Mouse (Mus musculus): ENCODE measurements around the gene Gli3.

Gene Gli3

DNA sequence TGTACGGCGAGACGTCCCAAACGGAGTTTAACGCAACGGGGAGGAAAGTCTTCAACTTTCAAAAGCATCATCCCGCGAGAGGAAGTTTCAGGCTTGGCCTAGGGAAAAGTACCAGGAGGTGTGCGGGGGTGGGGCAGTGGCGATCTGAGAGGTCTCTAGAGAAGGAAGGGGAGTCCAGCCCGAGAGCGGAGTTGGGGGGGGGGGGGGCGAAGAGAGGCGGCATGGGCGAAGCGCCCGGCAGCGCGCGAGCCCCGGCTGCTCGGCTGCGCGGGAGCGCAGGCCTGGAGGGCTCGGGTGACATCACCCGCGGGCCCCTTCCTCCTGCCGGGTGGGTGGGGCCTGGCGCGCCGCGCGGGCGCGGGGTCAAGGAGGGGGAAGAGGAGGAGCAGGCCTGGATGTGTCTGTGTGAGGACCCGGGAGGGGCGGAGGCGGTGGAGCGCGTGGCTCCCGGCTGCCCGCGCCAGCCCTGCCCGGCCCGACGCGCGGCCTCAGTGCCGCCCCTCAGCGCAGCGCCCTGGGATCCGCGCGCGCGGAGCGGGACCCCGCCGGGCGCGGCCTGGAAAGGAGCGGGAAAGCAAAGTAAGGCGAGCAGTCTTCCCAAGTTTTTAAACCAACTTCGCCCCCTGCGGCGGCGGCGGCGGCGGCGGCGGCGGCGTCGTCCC, at the start of gene Gli3:
Gene Gli3 (plus strand): TSS at position 406 of the 662 bp plus-strand sequence.
- peak; percentile 86 for DNase-seq (ENCODE audit: low read depth, low spot score)

DNA sequence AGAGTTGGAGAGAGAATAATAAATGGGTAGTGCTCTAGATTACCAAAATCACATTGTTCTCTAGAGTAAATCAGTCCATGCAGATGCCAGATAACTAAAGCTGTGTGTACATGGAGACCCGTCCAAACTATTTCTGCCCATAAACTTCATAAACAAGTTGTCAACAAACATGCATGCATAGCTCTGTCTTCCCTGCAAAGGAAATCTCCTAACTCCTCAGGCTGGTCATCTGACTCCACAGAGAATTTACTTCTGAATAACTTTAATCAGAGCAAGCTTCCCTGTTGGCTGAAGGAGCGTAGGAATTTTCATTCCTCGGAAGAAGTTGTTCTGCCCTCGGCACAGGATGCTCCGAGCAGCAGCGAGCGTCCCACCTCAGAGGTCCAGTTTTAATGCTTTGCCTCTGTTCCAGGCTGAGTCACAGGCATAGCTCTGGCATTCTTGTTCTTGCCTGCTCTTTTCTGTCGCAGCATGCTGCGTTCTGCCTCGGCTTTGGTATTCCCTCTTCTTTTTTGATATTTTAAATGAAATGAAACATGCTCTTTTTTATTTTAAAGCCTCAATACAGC, 41.8 kb upstream of the Gli3 start:
- DNase-seq (ENCODE audit: low read depth, low spot score) = no peak

DNA sequence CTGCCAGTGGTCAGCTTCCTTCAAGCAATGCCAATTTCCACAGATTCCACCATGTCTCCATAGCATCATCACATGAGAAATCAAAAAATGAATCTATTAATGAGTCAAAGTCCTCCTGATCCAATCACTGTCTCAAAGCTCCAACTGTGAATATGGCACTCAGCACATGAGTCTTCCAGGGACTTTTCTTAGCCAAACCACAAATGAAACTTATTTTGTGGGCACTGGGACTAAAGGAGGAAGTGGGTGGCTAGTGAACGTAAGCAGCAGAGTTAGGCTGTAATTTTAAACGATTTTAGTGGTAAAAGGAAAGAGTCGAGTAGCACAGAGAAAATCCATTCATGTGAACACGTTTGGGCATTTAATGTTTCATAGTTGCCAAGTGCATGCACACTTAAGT, 21.0 kb upstream of the Gli3 start:
- no peak for DNase-seq (ENCODE audit: low read depth, low spot score)

DNA sequence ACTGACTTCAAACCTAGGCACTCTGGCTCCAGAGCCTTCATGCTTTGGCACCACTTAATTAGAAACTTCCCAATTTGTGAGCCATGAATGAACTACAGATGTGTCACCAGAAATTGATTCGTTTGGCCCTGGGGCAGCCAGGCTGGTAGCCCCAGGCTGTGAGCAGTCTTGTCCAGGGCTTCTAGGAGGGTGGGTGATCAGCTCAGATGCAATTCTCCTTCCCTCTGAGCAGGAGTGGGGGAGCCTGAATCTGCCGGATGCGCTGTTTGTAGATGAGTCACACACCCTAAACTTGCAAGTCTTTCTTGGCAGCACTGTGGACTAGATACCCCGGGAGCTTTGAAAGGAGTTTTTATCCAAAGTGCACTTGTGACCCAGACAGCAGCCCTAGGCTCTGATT, 18.7 kb upstream of the Gli3 start:
- no peak for DNase-seq (ENCODE audit: low read depth, low spot score)

DNA sequence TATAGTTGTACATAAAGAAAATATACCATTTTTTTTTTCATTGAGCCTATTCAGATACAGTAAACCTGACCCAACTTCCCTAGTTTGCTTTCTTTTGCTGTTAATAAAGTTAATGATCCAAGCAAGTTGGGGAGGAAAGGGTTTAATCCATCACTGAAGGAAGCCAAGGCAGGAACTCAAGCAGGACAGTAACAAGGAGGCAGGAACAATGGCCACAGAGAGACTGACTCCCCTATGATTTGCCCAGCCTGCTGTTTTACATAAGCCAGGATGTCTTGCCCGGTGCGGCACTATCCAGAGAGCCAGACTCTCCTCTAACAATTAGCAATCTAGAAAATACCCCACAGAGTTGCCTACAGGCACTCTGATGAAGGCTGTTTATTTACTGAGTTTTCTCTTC, 17.4 kb upstream of the Gli3 start:
- DNase-seq (ENCODE audit: low read depth, low spot score) = no peak

DNA sequence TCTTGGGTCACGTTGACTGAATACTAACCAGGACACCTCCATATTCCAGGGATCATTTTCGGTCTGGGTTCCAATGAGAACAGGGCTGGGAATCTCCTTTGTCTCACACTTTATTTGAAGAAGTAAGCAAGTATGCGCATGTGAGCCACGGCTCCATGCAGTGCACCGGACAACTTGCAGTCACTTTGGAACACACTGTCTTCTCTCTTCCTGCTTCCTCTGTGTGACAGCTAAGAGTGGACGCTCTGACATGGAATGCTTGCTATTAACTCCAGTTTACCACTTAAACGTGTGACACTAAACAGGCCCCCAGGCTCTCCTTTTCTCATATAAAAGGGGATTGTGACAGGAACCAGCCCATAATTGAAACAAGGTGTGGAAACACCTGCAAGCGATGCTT, 17.0 kb upstream of the Gli3 start:
- no peak for DNase-seq (ENCODE audit: low read depth, low spot score)

DNA sequence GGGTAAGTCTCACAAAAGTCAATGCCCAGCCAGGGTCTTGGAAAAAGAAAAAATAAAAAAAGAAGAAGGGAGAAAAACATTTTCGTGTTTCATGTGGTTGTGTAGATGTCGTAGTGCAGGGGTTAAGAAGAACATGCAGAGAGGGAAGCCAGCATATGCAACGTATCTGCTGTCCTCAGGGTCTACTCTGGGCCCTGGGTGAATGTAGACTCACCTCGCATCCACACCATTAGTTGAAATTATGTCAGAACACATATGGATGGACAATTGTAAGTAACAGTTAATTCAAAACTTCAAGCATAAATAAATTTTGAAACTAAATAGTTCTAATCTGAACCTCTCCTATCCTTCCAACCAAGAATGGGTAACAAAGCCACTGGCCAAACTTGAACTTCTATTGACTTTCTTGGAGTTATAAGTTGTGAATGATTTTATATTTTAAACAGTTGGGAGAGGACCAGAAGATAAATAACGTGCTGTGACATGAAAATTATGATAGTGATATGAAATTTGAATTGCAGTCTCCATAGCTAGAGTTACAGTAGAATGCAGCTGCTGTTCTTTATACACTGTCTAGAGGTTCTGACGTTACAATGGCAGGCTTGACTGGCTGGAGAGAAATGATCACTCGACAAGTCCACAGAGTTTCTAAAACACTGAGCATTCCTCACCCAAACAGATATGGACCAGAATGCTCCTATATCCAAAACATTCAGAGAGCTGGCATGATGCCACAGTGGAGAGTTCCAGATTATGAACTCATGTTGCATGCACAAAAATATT, 16.1 kb upstream of the Gli3 start:
- DNase-seq (ENCODE audit: low read depth, low spot score) = no peak

DNA sequence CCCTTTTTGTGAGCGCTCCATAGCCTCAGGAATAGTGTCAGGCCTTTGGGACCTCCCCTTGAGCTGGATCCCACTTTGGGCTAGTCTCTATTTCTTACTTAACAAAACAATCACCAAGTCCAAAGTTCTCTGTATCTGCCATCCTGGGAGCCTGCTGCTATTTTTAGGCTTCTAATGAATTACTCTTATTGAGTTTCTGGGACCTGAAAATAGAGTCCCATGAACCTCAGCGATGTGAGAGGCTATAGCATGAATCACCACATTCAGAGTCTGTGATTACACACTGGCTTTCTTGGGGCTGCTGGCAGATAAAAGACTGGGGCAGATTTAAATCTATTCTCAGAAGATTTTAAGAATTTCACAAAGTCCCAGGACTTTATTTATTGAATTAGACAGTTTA, 12.1 kb upstream of the Gli3 start:
- no peak for DNase-seq (ENCODE audit: low read depth, low spot score)

DNA sequence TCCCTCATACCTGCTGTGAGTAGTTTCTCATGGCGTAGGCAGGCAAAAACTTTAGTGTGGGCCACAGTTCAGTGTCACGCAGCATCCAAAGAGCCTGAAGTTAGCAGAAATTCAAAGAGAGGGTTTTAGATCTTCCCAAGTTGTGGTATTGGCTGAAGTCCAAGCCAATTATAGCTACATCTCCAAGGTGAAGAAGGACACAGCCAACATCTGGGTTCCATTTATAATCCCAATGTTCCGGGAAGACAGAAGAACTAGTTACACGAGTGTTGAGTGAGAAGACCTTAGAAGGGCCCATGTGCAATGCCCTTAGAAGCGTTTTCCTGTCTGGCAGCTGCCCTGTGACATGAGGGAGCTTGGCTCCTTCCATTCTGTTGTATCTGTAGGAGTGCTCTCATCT, 5.2 kb upstream of the Gli3 start:
- DNase-seq (ENCODE audit: low read depth, low spot score) = no peak

DNA sequence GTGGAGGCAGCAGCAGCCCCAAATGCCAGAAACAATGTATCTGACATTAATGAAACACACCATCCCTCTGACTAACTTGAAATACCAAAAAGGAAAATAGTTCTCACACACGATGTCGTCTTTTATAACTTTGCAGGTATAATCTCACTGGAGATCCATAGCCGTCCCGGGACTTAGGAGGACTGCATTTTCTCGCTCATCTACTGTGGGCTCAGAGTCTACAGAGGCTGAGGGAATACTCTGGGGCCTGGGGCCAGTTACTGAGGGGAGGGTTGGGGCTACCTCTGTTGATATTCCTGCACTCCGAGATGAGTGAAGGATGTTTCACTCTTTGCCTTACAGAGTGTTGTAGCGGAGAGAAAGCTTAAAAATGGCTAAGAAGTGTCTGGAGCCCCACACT, 1.1 kb upstream of the Gli3 start:
- DNase-seq (ENCODE audit: low read depth, low spot score) = no peak

DNA sequence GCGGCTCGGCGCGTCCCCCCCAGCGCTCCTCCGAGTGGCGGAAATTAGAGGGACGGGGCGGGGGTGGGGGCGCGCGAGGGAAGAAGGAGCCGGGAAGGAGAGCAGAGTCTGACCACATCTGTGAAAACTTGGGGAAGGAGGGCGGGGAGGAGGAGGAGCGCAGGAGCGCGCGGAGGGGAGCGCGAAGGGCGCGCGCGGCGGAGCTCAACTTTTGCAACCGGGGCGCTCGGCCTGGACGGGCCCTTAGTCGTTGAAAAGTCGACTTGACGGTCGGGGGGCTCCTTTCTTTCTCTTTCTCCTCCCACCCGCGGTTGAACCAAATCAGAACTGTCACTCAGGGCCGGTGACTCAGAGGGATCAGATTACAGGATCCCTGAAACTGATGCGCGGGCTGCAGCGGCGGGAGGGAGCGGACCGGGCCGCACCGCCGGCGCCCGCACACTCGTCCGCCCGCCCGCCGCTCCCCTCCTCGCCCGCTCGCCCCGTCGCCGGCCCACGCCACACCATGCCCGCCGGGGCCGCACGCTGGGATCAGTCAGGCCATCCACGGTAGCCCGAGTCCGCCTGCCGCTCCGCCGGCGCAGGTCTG, 551 bp downstream of the Gli3 start:
- peak; percentile 74 for DNase-seq (ENCODE audit: low read depth, low spot score)

DNA sequence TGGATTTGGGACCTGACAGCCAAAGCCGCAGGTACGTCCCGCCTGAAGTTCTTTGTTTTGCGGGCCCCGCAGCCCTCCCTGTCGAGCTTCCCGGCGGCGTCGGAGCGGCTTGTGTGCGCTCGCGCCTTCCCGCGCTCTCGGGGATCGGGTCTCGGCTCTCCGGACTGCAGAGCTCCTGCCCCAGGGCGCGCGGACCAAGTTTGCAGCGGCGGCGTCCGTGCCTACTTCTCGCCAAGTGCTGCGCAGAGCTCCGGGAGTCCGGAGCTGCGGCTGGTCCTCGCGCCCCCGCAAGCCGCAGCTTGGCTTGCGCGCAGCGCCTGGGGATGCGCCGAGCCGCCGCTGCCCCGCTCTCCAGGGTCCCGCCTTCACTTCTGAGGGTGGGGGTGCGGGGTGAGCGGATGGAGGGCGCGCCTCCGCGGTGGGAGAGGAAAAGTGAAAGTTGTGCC, 1.1 kb downstream of the Gli3 start:
- no peak for DNase-seq (ENCODE audit: low read depth, low spot score)

DNA sequence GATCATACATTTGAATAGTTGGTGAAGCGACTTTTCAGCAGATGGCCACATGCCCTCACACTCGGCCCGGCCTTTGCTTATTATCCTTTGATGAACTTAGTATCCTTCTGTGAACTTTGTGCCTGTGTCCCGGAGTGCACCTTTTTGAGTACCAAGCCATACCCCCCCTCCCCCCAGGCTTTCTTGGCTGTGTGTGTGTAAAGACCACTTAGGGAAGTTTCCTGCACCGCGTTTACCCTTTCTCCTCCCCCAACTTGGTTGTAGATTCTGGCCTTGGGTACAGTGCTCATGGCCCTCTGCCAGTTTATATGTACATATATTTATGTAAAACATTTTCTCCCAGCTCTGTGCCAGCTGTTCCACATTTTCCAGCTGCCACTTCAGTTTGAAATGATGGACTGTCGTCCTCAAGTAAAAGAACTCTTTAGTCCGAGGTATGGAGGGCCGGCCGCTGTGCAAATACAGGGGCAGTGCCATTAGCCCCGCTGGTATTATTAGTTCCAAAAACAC, 1.8 kb downstream of the Gli3 start:
- DNase-seq (ENCODE audit: low read depth, low spot score) = no peak

DNA sequence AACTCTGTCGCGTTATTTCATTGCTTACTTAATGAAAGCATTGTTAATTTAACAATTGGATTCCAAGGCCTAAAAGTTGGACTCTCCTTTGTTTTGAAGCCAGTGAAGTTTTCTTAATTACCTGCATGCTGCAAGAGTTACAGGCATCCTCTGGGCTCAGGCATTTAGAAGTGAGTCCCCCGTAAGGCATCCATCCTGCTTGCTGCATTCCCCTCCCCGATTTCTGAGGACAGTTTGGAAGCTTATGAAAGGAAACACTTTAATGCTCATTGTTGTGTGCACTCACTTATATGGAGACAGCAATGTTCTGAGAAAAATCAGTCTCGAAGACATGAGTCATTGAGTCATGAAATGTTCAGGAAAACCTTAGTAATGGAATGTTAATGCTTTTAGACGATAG, 3.5 kb downstream of the Gli3 start:
- no peak for DNase-seq (ENCODE audit: low read depth, low spot score)

DNA sequence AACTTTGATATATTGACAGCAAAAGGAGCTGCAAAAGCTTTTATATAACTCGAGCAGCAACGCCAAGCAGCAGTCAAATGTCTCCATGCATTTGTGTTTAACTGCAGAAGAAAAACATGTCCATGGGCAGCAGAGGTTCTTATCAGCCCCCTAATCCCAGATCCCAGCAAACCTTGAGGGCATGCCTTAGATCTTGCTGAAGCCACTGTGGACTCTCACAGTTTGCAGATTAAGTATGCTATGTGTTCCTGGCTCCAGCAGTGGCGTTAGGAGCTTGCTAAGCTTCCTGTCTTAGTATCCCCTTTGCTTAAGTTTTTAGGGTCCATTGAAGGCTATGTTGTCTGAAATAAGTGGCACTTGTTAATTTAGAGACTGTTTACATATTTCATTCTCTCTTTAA, 4.4 kb downstream of the Gli3 start:
- DNase-seq (ENCODE audit: low read depth, low spot score) = no peak

DNA sequence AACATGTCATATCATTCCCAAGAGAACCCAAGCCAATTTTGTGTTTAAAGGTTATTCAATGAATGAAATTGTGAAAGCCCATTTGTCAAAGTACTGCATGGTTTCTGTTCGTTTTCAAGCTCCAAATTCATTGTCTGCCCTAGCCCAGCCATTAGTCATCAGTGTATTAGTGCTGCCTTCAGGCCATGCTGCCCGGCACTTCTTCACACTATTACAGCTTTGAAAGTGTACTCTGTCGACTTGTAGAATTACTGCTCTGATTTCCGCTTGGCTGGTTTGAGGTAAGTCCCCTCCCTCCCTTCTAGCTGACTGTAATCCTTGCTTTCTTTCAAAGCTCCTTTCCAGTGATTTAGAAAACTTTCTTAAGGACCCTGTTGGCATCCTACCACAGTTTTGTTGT, 5.4 kb downstream of the Gli3 start:
- DNase-seq (ENCODE audit: low read depth, low spot score) = no peak

DNA sequence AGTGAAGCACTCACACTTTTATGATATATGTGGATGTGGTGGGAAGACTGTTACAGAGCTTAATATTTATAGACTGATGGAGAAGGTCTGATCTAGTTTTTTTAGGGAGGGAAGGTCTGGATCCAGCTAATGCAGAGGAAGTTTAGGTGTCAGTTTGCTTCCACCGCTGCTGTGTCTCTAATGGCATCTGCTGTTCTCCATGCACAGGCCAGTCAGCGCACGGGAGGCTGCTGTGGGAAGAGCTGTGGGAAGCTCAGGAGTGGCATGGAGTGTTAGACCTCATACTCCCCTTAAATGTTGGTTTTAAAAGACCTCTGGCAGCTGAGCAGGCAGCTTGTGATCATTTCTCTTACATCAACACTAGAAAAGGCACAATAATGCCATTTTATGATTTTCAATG, 7.0 kb downstream of the Gli3 start:
- no peak for DNase-seq (ENCODE audit: low read depth, low spot score)

DNA sequence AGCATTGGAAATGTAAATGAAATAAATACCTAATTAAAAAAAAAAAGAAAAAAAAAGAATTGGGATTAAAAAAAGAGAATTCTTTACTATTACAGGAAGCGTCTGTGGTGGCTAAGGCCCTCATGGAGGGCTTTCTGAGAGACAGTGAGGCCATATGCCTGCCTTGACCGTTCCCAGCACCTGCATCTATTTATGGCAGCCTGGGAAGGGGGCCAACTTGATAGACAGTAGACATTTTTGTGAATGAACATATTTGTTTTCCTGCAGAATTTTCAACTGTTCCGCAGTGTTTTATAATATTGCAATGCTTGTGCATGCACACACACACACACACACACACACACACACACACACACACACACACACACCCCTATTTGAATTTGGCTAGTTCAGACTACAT, 9.7 kb downstream of the Gli3 start:
- DNase-seq (ENCODE audit: low read depth, low spot score) = no peak

DNA sequence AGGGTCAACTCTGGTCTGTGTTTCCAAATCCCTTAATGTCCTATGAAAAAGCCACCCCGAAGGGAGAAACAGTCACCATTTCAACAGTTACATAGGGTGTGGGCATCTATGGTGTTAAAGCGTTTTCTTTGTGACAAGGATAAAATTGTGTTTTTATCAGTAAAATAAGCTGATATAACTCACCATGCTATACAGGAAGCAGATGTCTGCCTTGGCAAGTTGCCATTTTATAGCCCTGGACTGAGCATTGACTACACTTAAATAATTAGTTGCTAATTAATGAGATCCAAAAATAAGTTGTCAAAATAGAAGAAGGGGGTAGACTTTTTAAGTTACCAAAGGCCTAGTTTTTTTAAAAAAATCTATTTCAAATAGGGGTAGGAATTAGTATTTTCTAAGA, 11.4 kb downstream of the Gli3 start:
- DNase-seq (ENCODE audit: low read depth, low spot score) = no peak

DNA sequence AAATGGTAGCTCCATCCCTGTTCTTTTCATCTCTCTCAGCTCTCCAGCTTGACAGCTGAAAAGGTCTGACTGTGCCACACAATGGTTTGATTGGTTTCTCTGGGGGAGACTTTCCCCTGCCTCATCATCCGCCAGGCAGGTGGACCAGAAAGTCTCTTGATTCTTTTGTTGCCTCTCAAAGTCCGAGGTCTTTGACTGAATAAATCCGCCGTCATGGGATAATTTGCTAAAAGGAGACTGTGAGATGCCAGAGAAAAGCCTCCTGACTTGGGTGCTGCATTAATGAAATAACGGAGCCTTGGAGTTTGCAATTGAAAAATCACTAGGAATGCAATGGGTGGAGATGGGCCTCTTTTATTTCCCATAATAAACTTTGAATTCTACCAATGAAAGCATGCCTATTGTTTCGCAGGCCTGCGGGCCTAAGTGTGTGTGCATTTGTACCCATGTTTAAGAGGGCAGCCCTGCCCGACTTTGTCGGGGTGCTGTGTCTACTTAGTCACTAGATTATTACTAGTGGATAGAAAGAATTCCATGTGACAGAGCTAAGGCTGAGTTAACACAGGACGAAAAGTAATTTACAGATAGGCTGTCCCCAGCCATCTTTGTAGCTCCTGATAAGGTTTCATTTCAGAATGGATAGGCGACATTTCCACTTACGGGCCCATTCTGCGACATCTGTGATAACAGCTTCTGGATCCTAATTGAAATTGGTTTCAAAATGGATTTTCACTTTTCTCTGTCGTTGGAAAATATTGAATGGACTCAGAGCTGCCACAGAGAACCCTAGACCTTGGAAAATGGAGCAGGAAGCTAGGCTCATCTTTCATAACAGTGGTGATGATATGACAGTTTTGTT, 23.2 kb downstream of the Gli3 start:
- DNase-seq (ENCODE audit: low read depth, low spot score) = no peak

DNA sequence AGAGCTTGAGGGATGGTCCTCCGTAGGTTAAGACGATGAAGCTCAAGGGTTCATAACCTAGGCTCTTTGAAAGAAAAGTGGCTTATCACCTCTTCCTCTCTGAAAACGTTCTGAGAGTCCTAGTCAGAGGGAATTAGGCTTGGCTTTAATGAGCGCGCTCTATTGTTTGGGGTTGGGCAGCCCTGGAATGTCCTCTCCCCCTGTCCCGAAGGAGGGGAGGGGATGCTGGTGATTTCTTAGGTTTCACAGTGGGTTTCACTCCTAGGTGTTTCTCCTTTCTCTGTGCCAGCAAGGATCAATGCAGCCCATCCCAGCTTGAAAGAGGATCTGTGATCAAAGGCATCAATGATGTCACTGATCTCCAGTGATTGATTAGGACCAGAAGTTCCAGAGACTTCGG, 24.3 kb downstream of the Gli3 start:
- no peak for DNase-seq (ENCODE audit: low read depth, low spot score)

DNA sequence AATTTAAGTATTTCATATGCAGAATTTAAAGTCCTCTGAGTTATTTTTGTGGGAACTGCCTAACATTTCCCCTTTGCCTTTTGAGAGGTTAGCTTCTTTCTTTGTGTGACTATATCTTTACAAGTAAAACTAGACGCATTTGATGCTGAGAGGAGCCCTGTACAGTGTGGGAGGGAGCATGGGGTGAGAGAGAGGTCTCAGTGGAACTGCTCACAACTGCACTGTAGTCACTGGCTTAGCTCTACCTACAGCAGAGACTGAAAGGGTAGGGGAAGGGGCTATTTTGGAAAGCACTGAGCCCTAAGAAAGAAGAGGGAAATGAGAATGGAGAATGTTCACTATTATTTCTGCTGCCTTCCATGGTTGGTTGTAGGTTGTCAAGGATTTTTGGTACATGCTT, 25.0 kb downstream of the Gli3 start:
- DNase-seq (ENCODE audit: low read depth, low spot score) = no peak
